Mouse (Mus musculus): Measurements from ENCODE around the gene Ylpm1.

Gene Ylpm1

GRCm38 (mm10) chr12:85109426-85109825 is 113.3 kb downstream of the Ylpm1 start:
- in situ Hi-C loops (cut with MboI, MseI), result no loop called here

- in situ Hi-C loops (cut with MboI, MseI), result no loop called here
Measured at GRCm38 (mm10) chr12:85110011-85110697, 114.0 kb downstream of the Ylpm1 start.

GRCm38 (mm10) chr12:85110698-85111592 is 114.8 kb downstream of the Ylpm1 start, which contains the start of the genes Prox2 and Dlst:
TSS of gene Prox2 (minus strand) at chr12:85110759.
TSS of gene Dlst (plus strand) at chr12:85110833.
- in situ Hi-C loops (cut with MboI, MseI), result no loop called here

- in situ Hi-C loops (cut with MboI, MseI), result no loop called here
Measured at GRCm38 (mm10) chr12:85112550-85113251, 116.6 kb downstream of the Ylpm1 start.

GRCm38 (mm10) chr12:85113337-85113736 is 117.2 kb downstream of the Ylpm1 start:
- in situ Hi-C loops (cut with MboI, MseI), result no loop called here

GRCm38 (mm10) chr12:85113917-85114316 is 117.8 kb downstream of the Ylpm1 start:
- in situ Hi-C loops (cut with MboI, MseI), result no loop called here

- in situ Hi-C loops (cut with MboI, MseI), result no loop called here
Measured at GRCm38 (mm10) chr12:85115678-85116077, 119.6 kb downstream of the Ylpm1 start.

Measured in regulatory T cell (primary cell).